Mouse (Mus musculus): Measurements from ENCODE around the gene Adprhl1.

Adprhl1 gene

GRCm38 (mm10) chr8:13202041-13202440, 51.9 kb downstream of the Adprhl1 start:
- in situ Hi-C loops (cut with MboI; ENCODE audit: unreplicated experiment in 2 of 2), result loop anchor here in 1 of 2 experiments (5.0 kb wide), 1 partner anchor 35 kb away; no protein-coding TSS in a partner anchor

GRCm38 (mm10) chr8:13201013-13201334, 53.0 kb downstream of the Adprhl1 start:
- in situ Hi-C loops (cut with MboI; ENCODE audit: unreplicated experiment in 2 of 2), result loop anchor here in 1 of 2 experiments (5.0 kb wide), 1 partner anchor 34 kb away; no protein-coding TSS in a partner anchor

- in situ Hi-C loops (cut with MboI; ENCODE audit: unreplicated experiment in 2 of 2), result loop anchor here in 1 of 2 experiments (5.0 kb wide), 1 partner anchor 33 kb away; no protein-coding TSS in a partner anchor
Observed at GRCm38 (mm10) chr8:13200301-13201012, 53.5 kb downstream of the Adprhl1 start, which contains the start of gene Grtp1. TSS of gene Grtp1 (minus strand) at chr8:13200620.

- in situ Hi-C loops (cut with MboI; ENCODE audit: unreplicated experiment in 2 of 2), result loop anchor here in 1 of 2 experiments (5.0 kb wide), 1 partner anchor 32 kb away; no protein-coding TSS in a partner anchor
Observed at GRCm38 (mm10) chr8:13199385-13200061, 54.4 kb downstream of the Adprhl1 start.

- in situ Hi-C loops (cut with MboI; ENCODE audit: unreplicated experiment in 2 of 2), result no loop called here
Observed at GRCm38 (mm10) chr8:13197493-13197892, 56.5 kb downstream of the Adprhl1 start.

GRCm38 (mm10) chr8:13194818-13195217, 59.1 kb downstream of the Adprhl1 start:
- in situ Hi-C loops (cut with MboI; ENCODE audit: unreplicated experiment in 2 of 2), result no loop called here

GRCm38 (mm10) chr8:13190235-13190634, 63.7 kb downstream of the Adprhl1 start:
- in situ Hi-C loops (cut with MboI; ENCODE audit: unreplicated experiment in 2 of 2), result no loop called here

GRCm38 (mm10) chr8:13188857-13189256, 65.1 kb downstream of the Adprhl1 start:
- in situ Hi-C loops (cut with MboI; ENCODE audit: unreplicated experiment in 2 of 2), result no loop called here

- in situ Hi-C loops (cut with MboI; ENCODE audit: unreplicated experiment in 2 of 2), result no loop called here
Observed at GRCm38 (mm10) chr8:13188052-13188555, 65.9 kb downstream of the Adprhl1 start.

- in situ Hi-C loops (cut with MboI; ENCODE audit: unreplicated experiment in 2 of 2), result no loop called here
Observed at GRCm38 (mm10) chr8:13187638-13188037, 66.3 kb downstream of the Adprhl1 start.

GRCm38 (mm10) chr8:13187229-13187628, 66.7 kb downstream of the Adprhl1 start:
- in situ Hi-C loops (cut with MboI; ENCODE audit: unreplicated experiment in 2 of 2), result no loop called here

GRCm38 (mm10) chr8:13186819-13187218, 67.1 kb downstream of the Adprhl1 start:
- in situ Hi-C loops (cut with MboI; ENCODE audit: unreplicated experiment in 2 of 2), result no loop called here

- in situ Hi-C loops (cut with MboI; ENCODE audit: unreplicated experiment in 2 of 2), result no loop called here
Observed at GRCm38 (mm10) chr8:13181691-13181976, 72.3 kb downstream of the Adprhl1 start.

GRCm38 (mm10) chr8:13180911-13181690, 72.9 kb downstream of the Adprhl1 start:
- in situ Hi-C loops (cut with MboI; ENCODE audit: unreplicated experiment in 2 of 2), result no loop called here

GRCm38 (mm10) chr8:13180408-13180807, 73.6 kb downstream of the Adprhl1 start:
- in situ Hi-C loops (cut with MboI; ENCODE audit: unreplicated experiment in 2 of 2), result no loop called here

- in situ Hi-C loops (cut with MboI; ENCODE audit: unreplicated experiment in 2 of 2), result no loop called here
Observed at GRCm38 (mm10) chr8:13179948-13180347, 74.0 kb downstream of the Adprhl1 start.

- in situ Hi-C loops (cut with MboI; ENCODE audit: unreplicated experiment in 2 of 2), result no loop called here
Observed at GRCm38 (mm10) chr8:13179482-13179881, 74.5 kb downstream of the Adprhl1 start.

- in situ Hi-C loops (cut with MboI; ENCODE audit: unreplicated experiment in 2 of 2), result no loop called here
Observed at GRCm38 (mm10) chr8:13178137-13178536, 75.8 kb downstream of the Adprhl1 start.

GRCm38 (mm10) chr8:13177173-13177852, 76.6 kb downstream of the Adprhl1 start:
- in situ Hi-C loops (cut with MboI; ENCODE audit: unreplicated experiment in 2 of 2), result no loop called here

GRCm38 (mm10) chr8:13175650-13176049, 78.3 kb downstream of the Adprhl1 start:
- in situ Hi-C loops (cut with MboI; ENCODE audit: unreplicated experiment in 2 of 2), result no loop called here

Data from v-Abl transformed pro-B cells (cell line).